Mouse (Mus musculus): ENCODE measurements at regions not wholly inside any gene's neighbourhood (a gene's known extent, or its start where the extent isn't known, plus 50 kb on each side); places are given as distances from the start of the nearest gene placed in this dataset.

- Histone ChIP-seq H3K9me3 (ENCODE audit: low read length) (no peaks in the 10 kb centered on the region), H3K27ac (ENCODE audit: low read depth, low read length) (no peak overlapping the region), H3K4me3 (ENCODE audit: low read depth, low read length) (no peak overlapping the region), H3K4me2 (ENCODE audit: low read depth, low read length, poor library complexity, severe bottlenecking) (no peak overlapping the region), H3K27me3 (ENCODE audit: insufficient read depth, low read length) (no peaks in the 10 kb centered on the region), H3K9ac (replicated peaks; ENCODE audit: low read length, poor library complexity, severe bottlenecking) (no peak overlapping the region), H3K4me1 (ENCODE audit: insufficient read depth, low read length) (peaks cover 13% of the 10 kb centered on the region; the same call in 1 of the 2 replicates), H3K36me3 (ENCODE audit: insufficient read depth, low read length) (no peaks in the 10 kb centered on the region)
- TF ChIP-seq CTCF (IDR thresholded peaks at IDR 0.05), result no peak
- ATAC-seq (ENCODE audit: low FRiP score) (no peak), DNase-seq (ENCODE audit: low spot score) (no peak)
- WGBS, result 67% methylated on average over 4 of the region's 4 CpGs
Measured at GRCm38 (mm10) chr15:97177806-97178205, 69.1 kb upstream of the Pced1b start.

GRCm38 (mm10) chr15:97174989-97175388 is 71.9 kb upstream of the Pced1b start:
- WGBS, result 62% methylated on average over 5 of the region's 5 CpGs
- Histone ChIP-seq H3K4me3 (ENCODE audit: low read depth, low read length) (no peak overlapping the region), H3K27ac (ENCODE audit: low read depth, low read length) (no peak overlapping the region), H3K27me3 (ENCODE audit: insufficient read depth, low read length) (no peaks in the 10 kb centered on the region), H3K4me2 (ENCODE audit: low read depth, low read length, poor library complexity, severe bottlenecking) (no peak overlapping the region), H3K9ac (replicated peaks; ENCODE audit: low read length, poor library complexity, severe bottlenecking) (no peak overlapping the region), H3K4me1 (ENCODE audit: insufficient read depth, low read length) (peaks cover 5% of the 10 kb centered on the region; the same call in 1 of the 2 replicates), H3K36me3 (ENCODE audit: insufficient read depth, low read length) (no peaks in the 10 kb centered on the region), H3K9me3 (ENCODE audit: low read length) (no peaks in the 10 kb centered on the region)
- no peak for ATAC-seq (ENCODE audit: low FRiP score)
- no peak for DNase-seq (ENCODE audit: low spot score)
- TF ChIP-seq CTCF (IDR thresholded peaks at IDR 0.05), result no peak

- DNase-seq (ENCODE audit: low spot score), result no peak
- H3K36me3 ChIP-seq (ENCODE audit: insufficient read depth, low read length), result no peaks in the 10 kb centered on the region
- 82% methylated on average over 17 of the region's 17 CpGs for WGBS
- no peak overlapping the region for H3K9ac ChIP-seq (replicated peaks; ENCODE audit: low read length, poor library complexity, severe bottlenecking)
- H3K4me3 ChIP-seq (ENCODE audit: low read depth, low read length), result no peak overlapping the region
- H3K27me3 ChIP-seq (ENCODE audit: insufficient read depth, low read length), result no peaks in the 10 kb centered on the region
- H3K9me3 ChIP-seq (ENCODE audit: low read length), result no peaks in the 10 kb centered on the region
- H3K27ac ChIP-seq (ENCODE audit: low read depth, low read length), result no peak overlapping the region
- TF ChIP-seq CTCF (IDR thresholded peaks at IDR 0.05), result no peak
- peaks cover 2% of the 10 kb centered on the region; the same call in 1 of the 2 replicates for H3K4me1 ChIP-seq (ENCODE audit: insufficient read depth, low read length)
- H3K4me2 ChIP-seq (ENCODE audit: low read depth, low read length, poor library complexity, severe bottlenecking), result no peak overlapping the region
- no peak for ATAC-seq (ENCODE audit: low FRiP score)
Measured at GRCm38 (mm10) chr15:97173233-97173632, 73.7 kb upstream of the Pced1b start.

- TF ChIP-seq CTCF (IDR thresholded peaks at IDR 0.05), result no peak
- Histone ChIP-seq H3K36me3 (ENCODE audit: insufficient read depth, low read length) (no peaks in the 10 kb centered on the region), H3K9ac (replicated peaks; ENCODE audit: low read length, poor library complexity, severe bottlenecking) (no peak overlapping the region), H3K9me3 (ENCODE audit: low read length) (no peaks in the 10 kb centered on the region), H3K27me3 (ENCODE audit: insufficient read depth, low read length) (no peaks in the 10 kb centered on the region), H3K4me1 (ENCODE audit: insufficient read depth, low read length) (no peaks in the 10 kb centered on the region), H3K4me3 (ENCODE audit: low read depth, low read length) (no peak overlapping the region), H3K4me2 (ENCODE audit: low read depth, low read length, poor library complexity, severe bottlenecking) (no peak overlapping the region), H3K27ac (ENCODE audit: low read depth, low read length) (no peak overlapping the region)
- no peak for DNase-seq (ENCODE audit: low spot score)
- WGBS, result 71% methylated on average over 6 of the region's 6 CpGs
- no peak for ATAC-seq (ENCODE audit: low FRiP score)
Measured at GRCm38 (mm10) chr15:97170074-97170473, 76.8 kb upstream of the Pced1b start.

GRCm38 (mm10) chr15:97169381-97169780 is 77.5 kb upstream of the Pced1b start:
- Histone ChIP-seq H3K9ac (replicated peaks; ENCODE audit: low read length, poor library complexity, severe bottlenecking) (no peak overlapping the region), H3K4me2 (ENCODE audit: low read depth, low read length, poor library complexity, severe bottlenecking) (no peak overlapping the region)
- no peak for TF ChIP-seq CTCF (IDR thresholded peaks at IDR 0.05)

GRCm38 (mm10) chr15:97167116-97167515 is 79.8 kb upstream of the Pced1b start:
- Histone ChIP-seq H3K9me3 (ENCODE audit: low read length) (no peaks in the 10 kb centered on the region), H3K4me3 (ENCODE audit: low read depth, low read length) (no peak overlapping the region), H3K4me1 (ENCODE audit: insufficient read depth, low read length) (no peaks in the 10 kb centered on the region), H3K9ac (replicated peaks; ENCODE audit: low read length, poor library complexity, severe bottlenecking) (no peak overlapping the region), H3K4me2 (ENCODE audit: low read depth, low read length, poor library complexity, severe bottlenecking) (no peak overlapping the region), H3K27ac (ENCODE audit: low read depth, low read length) (no peak overlapping the region), H3K27me3 (ENCODE audit: insufficient read depth, low read length) (no peaks in the 10 kb centered on the region), H3K36me3 (ENCODE audit: insufficient read depth, low read length) (no peaks in the 10 kb centered on the region)
- 95% methylated on average over 7 of the region's 7 CpGs for WGBS
- no peak for ATAC-seq (ENCODE audit: low FRiP score)
- no peak for TF ChIP-seq CTCF (IDR thresholded peaks at IDR 0.05)
- no peak for DNase-seq (ENCODE audit: low spot score)

More at GRCm38 (mm10) chr15:97169381-97169780, 77.5 kb upstream of the Pced1b start:
- 89% methylated on average over 10 of the region's 10 CpGs for WGBS
- DNase-seq (ENCODE audit: low spot score) (no peak), ATAC-seq (ENCODE audit: low FRiP score) (no peak)
- no peaks in the 10 kb centered on the region for H3K4me1 ChIP-seq (ENCODE audit: insufficient read depth, low read length)
- no peaks in the 10 kb centered on the region for H3K27me3 ChIP-seq (ENCODE audit: insufficient read depth, low read length)
- no peaks in the 10 kb centered on the region for H3K9me3 ChIP-seq (ENCODE audit: low read length)
- H3K36me3 ChIP-seq (ENCODE audit: insufficient read depth, low read length), result no peaks in the 10 kb centered on the region
- H3K4me3 ChIP-seq (ENCODE audit: low read depth, low read length), result no peak overlapping the region
- H3K27ac ChIP-seq (ENCODE audit: low read depth, low read length), result no peak overlapping the region
